Mouse (Mus musculus): Measurements from ENCODE around the gene Itpr3. TPM values are rescaled to one million over a fixed set of nuclear protein-coding genes. Genes with fewer than 3 reads are reported as not detected.

Gene Itpr3
- polyA plus RNA-seq, 1 experiment from 2014 or later: 6.1 TPM

GRCm38 (mm10) chr17:27168569-27168968 is 111.5 kb downstream of the Itpr3 start:
- Histone ChIP-seq H3K9ac (ENCODE audit: low read depth, low read length) (no peak overlapping the region), H3K27me3 (replicated peaks; ENCODE audit: control insufficient read depth, insufficient read depth, low read length) (no peaks in the 10 kb centered on the region), H3K27ac (ENCODE audit: low read depth, low read length) (no peak overlapping the region), H3K4me3 (ENCODE audit: low read depth, low read length) (no peak overlapping the region), H3K9me3 (ENCODE audit: control insufficient read depth) (no peaks in the 10 kb centered on the region), H3K4me2 (replicated peaks; ENCODE audit: low read depth) (no peak overlapping the region), H3K36me3 (ENCODE audit: control insufficient read depth, insufficient read depth) (no peaks in the 10 kb centered on the region), H3K4me1 (replicated peaks; ENCODE audit: control insufficient read depth, insufficient read depth, low read length) (no peaks in the 10 kb centered on the region)
- ATAC-seq: no peak
- WGBS: 92% methylated on average over 4 of the region's 4 CpGs
- TF ChIP-seq CTCF (IDR thresholded peaks at IDR 0.05; ENCODE audit: low read depth): no peak

- ATAC-seq: no peak
- TF ChIP-seq CTCF (IDR thresholded peaks at IDR 0.05; ENCODE audit: low read depth): no peak
- no peak overlapping the region for H3K9ac ChIP-seq (ENCODE audit: low read depth, low read length)
- H3K4me1 ChIP-seq (replicated peaks; ENCODE audit: control insufficient read depth, insufficient read depth, low read length): no peaks in the 10 kb centered on the region
- H3K27me3 ChIP-seq (replicated peaks; ENCODE audit: control insufficient read depth, insufficient read depth, low read length): no peaks in the 10 kb centered on the region
- no peak overlapping the region for H3K4me2 ChIP-seq (replicated peaks; ENCODE audit: low read depth)
- H3K9me3 ChIP-seq (ENCODE audit: control insufficient read depth): no peaks in the 10 kb centered on the region
- H3K27ac ChIP-seq (ENCODE audit: low read depth, low read length): no peak overlapping the region
- no peak overlapping the region for H3K4me3 ChIP-seq (ENCODE audit: low read depth, low read length)
- WGBS: 77% methylated on average over 11 of the region's 11 CpGs
- no peaks in the 10 kb centered on the region for H3K36me3 ChIP-seq (ENCODE audit: control insufficient read depth, insufficient read depth)
These were observed 113.0 kb downstream of the Itpr3 start for GRCm38 (mm10) chr17:27169952-27170695.

- Histone ChIP-seq H3K4me2 (replicated peaks; ENCODE audit: low read depth) (no peak overlapping the region), H3K27me3 (replicated peaks; ENCODE audit: control insufficient read depth, insufficient read depth, low read length) (no peaks in the 10 kb centered on the region), H3K9me3 (ENCODE audit: control insufficient read depth) (no peaks in the 10 kb centered on the region), H3K4me1 (replicated peaks; ENCODE audit: control insufficient read depth, insufficient read depth, low read length) (no peaks in the 10 kb centered on the region), H3K27ac (ENCODE audit: low read depth, low read length) (no peak overlapping the region), H3K36me3 (ENCODE audit: control insufficient read depth, insufficient read depth) (no peaks in the 10 kb centered on the region), H3K4me3 (ENCODE audit: low read depth, low read length) (no peak overlapping the region), H3K9ac (ENCODE audit: low read depth, low read length) (no peak overlapping the region)
- no peak for ATAC-seq
- 67% methylated on average over 5 of the region's 5 CpGs for WGBS
- no peak for TF ChIP-seq CTCF (IDR thresholded peaks at IDR 0.05; ENCODE audit: low read depth)
These were observed 114.0 kb downstream of the Itpr3 start for GRCm38 (mm10) chr17:27171121-27171520.

Small RNA genes lying within 50 kb of the gene (microRNA-seq; reads per million reads assigned to microRNA genes)
- gene Mir7677: not detected

Other genes starting within 250 kb of the Itpr3 start
- 0.08 and 0.58 TPM in 2 replicates for gene Nkx2-5, start 212.3 kb upstream of the Itpr3 start, polyA plus RNA-seq (2015; fragmentation: Nextera tagmentation; extraction: Ambion mirVana)
- 0.94 and 1.4 TPM in 2 replicates for gene Kifc5b, start 140.2 kb upstream of the Itpr3 start, polyA plus RNA-seq (2015; fragmentation: Nextera tagmentation; extraction: Ambion mirVana)
- gene Phf1, start 124.3 kb upstream of the Itpr3 start, polyA plus RNA-seq (2015; fragmentation: Nextera tagmentation; extraction: Ambion mirVana): 11.2 and 11.6 TPM in 2 replicates
- 287 and 304 TPM in 2 replicates for gene Cuta, start 117.7 kb upstream of the Itpr3 start, polyA plus RNA-seq (2015; fragmentation: Nextera tagmentation; extraction: Ambion mirVana)
- gene Syngap1, start 116.1 kb upstream of the Itpr3 start, polyA plus RNA-seq (2015; fragmentation: Nextera tagmentation; extraction: Ambion mirVana): 0.35 and 0.39 TPM in 2 replicates
- 6.5 and 6.7 TPM in 2 replicates for gene Zbtb9, start 84.1 kb upstream of the Itpr3 start, polyA plus RNA-seq (2015; fragmentation: Nextera tagmentation; extraction: Ambion mirVana)
- 18.1 and 18.2 TPM in 2 replicates for gene Bak1, start 28.3 kb upstream of the Itpr3 start, polyA plus RNA-seq (2015; fragmentation: Nextera tagmentation; extraction: Ambion mirVana)
- 190 and 206 TPM in 2 replicates for gene Uqcc2, start 76.6 kb downstream of the Itpr3 start, polyA plus RNA-seq (2015; fragmentation: Nextera tagmentation; extraction: Ambion mirVana)
- not detected in 2 replicates for gene Ip6k3, start 110.5 kb downstream of the Itpr3 start, polyA plus RNA-seq (2015; fragmentation: Nextera tagmentation; extraction: Ambion mirVana)
- 9.9 and 10.1 TPM in 2 replicates for gene Lemd2, start 147.2 kb downstream of the Itpr3 start, polyA plus RNA-seq (2015; fragmentation: Nextera tagmentation; extraction: Ambion mirVana)

Data from intestine, postnatal 0 days (tissue).